Mouse (Mus musculus) hematopoietic stem cell, adult 5-6 weeks (primary cell): ENCODE data around the gene Tmem44. TPM values are rescaled to one million over a fixed set of nuclear protein-coding genes. Genes with fewer than 3 reads are reported as not detected.
A peak's percentile ranks its signal among the peaks of the same experiment; 100 is the strongest.

Experiments
- ATAC-seq, 2 experiments: fragments of 125-278 bp in 1 of 2; replicated peaks in 1 of 2; 2 replicates each; pipeline ENCODE4 v1.8.0; 2016 to 2017; ENCODE audit warnings: inconsistent platforms in 2 of 2, mild to moderate bottlenecking in 2 of 2, moderate number of reproducible peaks in 2 of 2, low read depth in 1 of 2, moderate TSS enrichment in 1 of 2; ENCODE audit not compliant: low FRiP score in 2 of 2, poor library complexity in 2 of 2, severe bottlenecking in 2 of 2, insufficient read depth in 1 of 2, low TSS enrichment in 1 of 2
- total RNA-seq: library from RNA; stranded (forward); fragments of 172-1452, 232-1000 nt; gene quantifications from 2 replicates; pipeline ENCODE4 v1.2.3, GENCODE M21; 2017

Gene Tmem44
- total RNA-seq, 1 experiment from 2014 or later = 6.6 TPM

- ATAC-seq = no peak
Measured at GRCm38 (mm10) chr16:30509340-30509739, 41.3 kb downstream of the Tmem44 start.

- ATAC-seq = no peak
Measured at GRCm38 (mm10) chr16:30508738-30509137, 41.9 kb downstream of the Tmem44 start.

GRCm38 (mm10) chr16:30507120-30507519 is 43.5 kb downstream of the Tmem44 start:
- ATAC-seq = no peak

GRCm38 (mm10) chr16:30505311-30506031 is 45.2 kb downstream of the Tmem44 start:
- no peak for ATAC-seq

GRCm38 (mm10) chr16:30504856-30505255 is 45.8 kb downstream of the Tmem44 start:
- no peak for ATAC-seq

GRCm38 (mm10) chr16:30503958-30504357 is 46.7 kb downstream of the Tmem44 start:
- peak; percentile 81 to 87 for ATAC-seq

- ATAC-seq = peak in 1 of 2 experiments; percentile 40; a peak in 1 of 4 replicates
Measured at GRCm38 (mm10) chr16:30502221-30502891, 48.3 kb downstream of the Tmem44 start.

- no peak for ATAC-seq
Measured at GRCm38 (mm10) chr16:30501621-30502020, 49.0 kb downstream of the Tmem44 start.

- ATAC-seq = no peak
Measured at GRCm38 (mm10) chr16:30500223-30500622, 50.4 kb downstream of the Tmem44 start.

GRCm38 (mm10) chr16:30499126-30499857 is 51.4 kb downstream of the Tmem44 start:
- no peak for ATAC-seq

GRCm38 (mm10) chr16:30497307-30497706 is 53.3 kb downstream of the Tmem44 start:
- no peak for ATAC-seq

- ATAC-seq = no peak
Measured at GRCm38 (mm10) chr16:30494883-30495282, 55.8 kb downstream of the Tmem44 start.

- ATAC-seq = no peak
Measured at GRCm38 (mm10) chr16:30491742-30492141, 58.9 kb downstream of the Tmem44 start.

GRCm38 (mm10) chr16:30490791-30491190 is 59.9 kb downstream of the Tmem44 start:
- no peak for ATAC-seq

GRCm38 (mm10) chr16:30490316-30490715 is 60.3 kb downstream of the Tmem44 start:
- ATAC-seq = no peak

GRCm38 (mm10) chr16:30489662-30490061 is 61.0 kb downstream of the Tmem44 start:
- no peak for ATAC-seq

GRCm38 (mm10) chr16:30486498-30486897 is 64.1 kb downstream of the Tmem44 start:
- ATAC-seq = no peak

- no peak for ATAC-seq
Measured at GRCm38 (mm10) chr16:30477791-30478190, 72.9 kb downstream of the Tmem44 start.
